Mouse (Mus musculus) right cerebral cortex, postnatal 10 days (tissue): ENCODE measurements around the gene Als2cl.

Experiments used
- DNase-seq, 2 experiments: peaks; one replicate each; pipeline ENCODE4 v3.0.0; 2021; ENCODE audit warnings: low spot score in 2 of 2

The Als2cl gene

GRCm38 (mm10) chr9:110879191-110879920, at the start of gene Als2cl:
Als2cl (plus strand) TSS chr9:110879870.
- peak; percentile 69 for DNase-seq

GRCm38 (mm10) chr9:110833021-110833420, 46.6 kb upstream of the Als2cl start:
- no peak for DNase-seq

GRCm38 (mm10) chr9:110834411-110834810, 45.3 kb upstream of the Als2cl start, which contains the start of gene Prss45:
Prss45 (plus strand) TSS chr9:110834588.
- DNase-seq: no peak

GRCm38 (mm10) chr9:110834961-110835360, 44.7 kb upstream of the Als2cl start:
- no peak for DNase-seq

- peak; percentile 60 to 61 for DNase-seq
Observed at GRCm38 (mm10) chr9:110836112-110836511, 43.6 kb upstream of the Als2cl start.

GRCm38 (mm10) chr9:110840905-110841304, 38.8 kb upstream of the Als2cl start:
- no peak for DNase-seq

GRCm38 (mm10) chr9:110841438-110841837, 38.2 kb upstream of the Als2cl start:
- no peak for DNase-seq

GRCm38 (mm10) chr9:110844206-110844605, 35.5 kb upstream of the Als2cl start, which contains the start of gene Prss46:
Prss46 (plus strand) TSS chr9:110844506.
- DNase-seq: no peak

- no peak for DNase-seq
Observed at GRCm38 (mm10) chr9:110849162-110849561, 30.5 kb upstream of the Als2cl start.

GRCm38 (mm10) chr9:110855903-110856302, 23.8 kb upstream of the Als2cl start:
- DNase-seq: no peak

- DNase-seq: no peak
Observed at GRCm38 (mm10) chr9:110856920-110857319, 22.8 kb upstream of the Als2cl start.

GRCm38 (mm10) chr9:110857781-110858472, 21.7 kb upstream of the Als2cl start, which contains the start of gene Prss50:
Prss50 (plus strand) TSS chr9:110857967.
- no peak for DNase-seq

GRCm38 (mm10) chr9:110858523-110858922, 21.1 kb upstream of the Als2cl start:
- DNase-seq: no peak

GRCm38 (mm10) chr9:110858967-110859596, 20.6 kb upstream of the Als2cl start:
- DNase-seq: no peak

GRCm38 (mm10) chr9:110871030-110871429, 8.6 kb upstream of the Als2cl start:
- DNase-seq: peak in 1 of 2 experiments; percentile 71

GRCm38 (mm10) chr9:110873681-110874659, 5.7 kb upstream of the Als2cl start:
- peak; percentile 90 to 94 for DNase-seq

GRCm38 (mm10) chr9:110874660-110875191, 4.9 kb upstream of the Als2cl start:
- no peak for DNase-seq

- no peak for DNase-seq
Observed at GRCm38 (mm10) chr9:110875288-110875695, 4.4 kb upstream of the Als2cl start.

GRCm38 (mm10) chr9:110877353-110877752, 2.3 kb upstream of the Als2cl start:
- DNase-seq: no peak

GRCm38 (mm10) chr9:110877888-110878287, 1.8 kb upstream of the Als2cl start:
- DNase-seq: peak; percentile 65 to 70
